Mouse (Mus musculus) ES-E14 (cell line): ENCODE results near the gene Esrp2. TPM values are rescaled to one million over a fixed set of nuclear protein-coding genes. Genes with fewer than 3 reads are reported as not detected.

Source experiments
- DNase-seq: peaks from one replicate; pipeline ENCODE4 v3.0.0-alpha.2; 2013; ENCODE audit warnings: low read depth, low spot score
- H3K27ac ChIP-seq: 2 replicates; pipeline ENCODE4 v1.5.1; 2012; ENCODE audit warnings: low read depth, mild to moderate bottlenecking, low read length, moderate library complexity, mixed read lengths; ENCODE audit not compliant: poor library complexity, insufficient read depth, severe bottlenecking
- H3K36me3 ChIP-seq: 2 replicates; pipeline ENCODE4 v1.6.1; 2012; ENCODE audit warnings: mild to moderate bottlenecking, low read length, moderate library complexity, mixed read lengths; ENCODE audit not compliant: control insufficient read depth, poor library complexity, insufficient read depth, severe bottlenecking
- H3K4me1 ChIP-seq, 2 experiments: fragments of 150-350 bp in 1 of 2; sonication (generic) in 1 of 2; 2 replicates each; pipeline ENCODE4 v1.6.1; 2012; ENCODE audit warnings: low read length in 2 of 2, mild to moderate bottlenecking in 1 of 2, mixed read lengths in 1 of 2; ENCODE audit not compliant: control insufficient read depth in 2 of 2, insufficient read depth in 2 of 2, poor library complexity in 1 of 2
- H3K4me3 ChIP-seq, 2 experiments: fragments of 150-350 bp in 1 of 2; sonication (generic) in 1 of 2; 2 replicates each; pipeline ENCODE4 v1.5.1; 2012; ENCODE audit warnings: low read length in 2 of 2, low read depth in 1 of 2, mild to moderate bottlenecking in 1 of 2, mixed read lengths in 1 of 2; ENCODE audit not compliant: insufficient read depth in 1 of 2, poor library complexity in 1 of 2, severe bottlenecking in 1 of 2
- H3K9ac ChIP-seq: 2 replicates; pipeline ENCODE4 v1.6.1; 2012; ENCODE audit warnings: low read depth, mild to moderate bottlenecking, low read length, mixed read lengths; ENCODE audit not compliant: poor library complexity, insufficient read depth, severe bottlenecking
- H3K9me3 ChIP-seq: fragments of 150-350 bp; sonication (generic); 2 replicates; pipeline ENCODE4 v1.6.1; 2012; ENCODE audit warnings: low read depth, mild to moderate bottlenecking, low read length; ENCODE audit not compliant: control insufficient read depth, insufficient read depth
- CHD2 ChIP-seq: IDR thresholded peaks from 2 replicates; pipeline ENCODE4 v1.6.1; 2014; ENCODE audit warnings: mild to moderate bottlenecking, low read depth, low read length, inconsistent platforms
- HCFC1 ChIP-seq: IDR thresholded peaks from 2 replicates; pipeline ENCODE4 v1.6.1; 2012; ENCODE audit warnings: low read length, inconsistent platforms, borderline replicate concordance; ENCODE audit not compliant: insufficient read depth
- MAFK ChIP-seq: IDR thresholded peaks from 2 replicates; pipeline ENCODE4 v1.6.1; 2014; ENCODE audit warnings: mild to moderate bottlenecking, low read depth, low read length, inconsistent platforms; ENCODE audit not compliant: insufficient read depth
- ZC3H11A ChIP-seq: IDR thresholded peaks from 2 replicates; pipeline ENCODE4 v1.6.1; 2012; ENCODE audit warnings: low read depth, mild to moderate bottlenecking, inconsistent platforms, low read length, borderline replicate concordance
- ZNF384 ChIP-seq: IDR thresholded peaks from 2 replicates; pipeline ENCODE4 v1.6.1; 2012; ENCODE audit warnings: low read depth, low read length, inconsistent platforms
- in situ Hi-C, 2 experiments: fragments of 600-800 bp; cut with MboI; formaldehyde crosslinking; loops; one replicate each; pipeline ENCODE4 v1.15.1; 2025; ENCODE audit warnings: low sequenced_read_pairs in 2 of 2, inconsistent platforms in 1 of 2; ENCODE audit not compliant: unreplicated experiment in 2 of 2
- total RNA-seq: library from RNA; depleted of rRNA; stranded (reverse); fragments of 300-350 nt; gene quantifications from 2 replicates; pipeline ENCODE4 v1.2.3, GENCODE M21; 2012

Esrp2 gene
- total RNA-seq, 1 experiment = 12.5 TPM

GRCm38 (mm10) chr8:106177594-106177993 is 40.8 kb upstream of the Esrp2 start:
- Histone ChIP-seq H3K4me1 (no peaks in the 10 kb centered on the region), H3K9ac (no peak overlapping the region), H3K27ac (no peak overlapping the region), H3K9me3 (no peaks in the 10 kb centered on the region), H3K36me3 (peaks cover 4% of the 10 kb centered on the region; the same call in 1 of the 2 replicates), H3K4me3 (no peak overlapping the region)
- TF ChIP-seq HCFC1 = no peak
- no peak for TF ChIP-seq CHD2
- no peak for TF ChIP-seq ZC3H11A
- no peak for TF ChIP-seq MAFK
- TF ChIP-seq ZNF384 = no peak
- in situ Hi-C loops = no loop called here
- no peak for DNase-seq

- in situ Hi-C loops = no loop called here
Measured at GRCm38 (mm10) chr8:106176891-106177290, 40.1 kb upstream of the Esrp2 start.

GRCm38 (mm10) chr8:106173566-106173965 is 36.8 kb upstream of the Esrp2 start:
- no peak overlapping the region for H3K9ac ChIP-seq
- no peak overlapping the region for H3K27ac ChIP-seq
- no peaks in the 10 kb centered on the region for H3K36me3 ChIP-seq
- H3K4me1 ChIP-seq = peaks cover 0 to 3% of the 10 kb centered on the region in 2 experiments; a peak in 1 of 4 replicates
- in situ Hi-C loops = no loop called here
- no peaks in the 10 kb centered on the region for H3K9me3 ChIP-seq
- no peak overlapping the region for H3K4me3 ChIP-seq
- DNase-seq = no peak
- no peak for TF ChIP-seq ZC3H11A
- no peak for TF ChIP-seq ZNF384
- TF ChIP-seq HCFC1 = no peak

More at GRCm38 (mm10) chr8:106176891-106177290, 40.1 kb upstream of the Esrp2 start:
- TF ChIP-seq ZC3H11A (no peak), ZNF384 (no peak), MAFK (no peak), HCFC1 (no peak), CHD2 (no peak)
- no peaks in the 10 kb centered on the region for H3K9me3 ChIP-seq
- no peak overlapping the region for H3K4me3 ChIP-seq
- peaks cover 4% of the 10 kb centered on the region; the same call in 1 of the 2 replicates for H3K36me3 ChIP-seq
- no peak overlapping the region for H3K27ac ChIP-seq
- DNase-seq = no peak
- H3K4me1 ChIP-seq = no peaks in the 10 kb centered on the region
- no peak overlapping the region for H3K9ac ChIP-seq

- in situ Hi-C loops = no loop called here
- H3K4me1 ChIP-seq = peaks cover 0 to 3% of the 10 kb centered on the region in 2 experiments; a peak in 1 of 4 replicates
- no peak for TF ChIP-seq CHD2
- no peak for TF ChIP-seq ZNF384
- TF ChIP-seq MAFK = no peak
- TF ChIP-seq ZC3H11A = no peak
- no peak for TF ChIP-seq HCFC1
- no peaks in the 10 kb centered on the region for H3K9me3 ChIP-seq
- H3K36me3 ChIP-seq = no peaks in the 10 kb centered on the region
- peak overlapping the region; percentile 51; the same call in 1 of the 2 replicates for H3K9ac ChIP-seq
- DNase-seq = no peak
- no peak overlapping the region for H3K27ac ChIP-seq
- peak overlapping the region; percentile 85 to 89 for H3K4me3 ChIP-seq
Measured at GRCm38 (mm10) chr8:106169934-106170480, 33.2 kb upstream of the Esrp2 start.
